Mouse (Mus musculus): ENCODE results near the gene Etv6.

Etv6 gene

DNA sequence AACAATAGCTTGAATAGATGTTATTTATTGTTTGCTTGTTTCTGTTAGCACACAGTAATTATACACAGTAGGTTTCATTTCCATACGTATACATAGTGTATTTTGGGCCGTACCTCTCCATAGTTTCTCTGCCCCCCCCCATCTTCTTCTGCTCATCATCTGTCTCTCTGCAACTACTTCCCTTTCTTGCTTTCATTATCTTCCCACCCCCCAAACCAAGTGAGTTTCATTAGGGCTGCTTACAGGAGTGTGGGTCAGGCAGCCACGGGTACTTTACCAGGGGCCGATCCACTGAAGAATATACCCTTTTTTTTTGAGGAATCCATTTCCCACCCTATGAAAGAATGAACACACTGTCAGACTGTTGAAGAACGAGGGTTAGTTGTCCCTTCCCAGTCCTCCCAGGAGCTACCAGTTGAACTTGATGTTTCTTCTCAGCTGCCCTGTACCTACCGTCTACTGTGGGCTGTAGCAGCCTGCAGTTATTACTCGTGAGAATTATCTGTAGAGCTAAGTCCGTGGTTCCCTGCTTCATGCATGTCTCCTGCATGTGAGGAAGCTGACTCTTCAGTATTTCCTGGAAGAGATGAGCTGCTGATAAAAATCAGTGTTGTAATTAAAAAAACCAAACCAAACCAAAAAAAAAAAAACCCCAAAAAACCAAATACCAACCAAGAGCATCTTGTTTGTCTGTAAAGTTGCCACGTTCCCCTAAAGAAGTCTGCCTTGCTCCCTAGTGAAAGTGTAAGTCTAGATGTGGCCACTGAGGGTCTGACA, 9.8 kb downstream of the Etv6 start:
- DNase-seq (ENCODE audit: low read depth) = no peak

DNA sequence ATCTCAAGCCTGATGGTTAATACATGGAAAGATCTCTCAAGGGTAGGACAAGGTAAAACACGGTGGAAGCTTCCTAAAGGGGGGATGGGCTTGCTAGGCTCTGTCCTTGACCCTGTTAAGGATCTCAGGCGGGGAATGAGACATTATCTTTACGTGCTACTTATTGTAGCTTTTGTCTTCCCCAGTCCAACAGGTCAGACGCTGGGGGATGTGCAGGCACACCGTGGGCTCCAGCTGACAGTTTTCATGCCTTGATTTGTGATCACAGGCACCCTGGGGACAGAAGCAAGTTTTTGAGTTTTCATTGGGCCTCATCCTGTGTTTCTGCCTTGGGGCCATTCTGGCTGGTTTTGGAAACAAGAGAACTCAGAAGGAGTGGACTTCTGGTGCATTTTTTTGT, 10.6 kb downstream of the Etv6 start:
- DNase-seq (ENCODE audit: low read depth) = no peak

DNA sequence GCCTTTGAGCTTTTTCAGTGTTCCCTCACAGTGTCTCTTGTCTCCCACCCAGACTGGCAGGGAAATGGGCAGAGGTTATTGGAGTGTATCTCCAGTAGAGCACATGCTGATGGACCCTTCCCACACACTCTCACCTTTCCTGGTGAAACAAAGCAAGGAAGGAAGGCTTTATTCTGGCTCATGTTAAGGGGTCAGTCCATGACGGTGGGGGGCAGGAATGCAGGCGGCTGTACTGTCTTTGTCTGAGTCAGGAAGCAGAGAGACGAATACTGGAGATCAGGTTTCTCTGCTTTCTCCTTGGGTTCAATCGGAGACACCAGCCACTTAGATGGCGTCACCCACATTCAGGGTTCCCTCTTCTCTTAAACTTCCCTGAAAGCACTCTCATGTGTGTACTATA, 11.7 kb downstream of the Etv6 start:
- no peak for DNase-seq (ENCODE audit: low read depth)

DNA sequence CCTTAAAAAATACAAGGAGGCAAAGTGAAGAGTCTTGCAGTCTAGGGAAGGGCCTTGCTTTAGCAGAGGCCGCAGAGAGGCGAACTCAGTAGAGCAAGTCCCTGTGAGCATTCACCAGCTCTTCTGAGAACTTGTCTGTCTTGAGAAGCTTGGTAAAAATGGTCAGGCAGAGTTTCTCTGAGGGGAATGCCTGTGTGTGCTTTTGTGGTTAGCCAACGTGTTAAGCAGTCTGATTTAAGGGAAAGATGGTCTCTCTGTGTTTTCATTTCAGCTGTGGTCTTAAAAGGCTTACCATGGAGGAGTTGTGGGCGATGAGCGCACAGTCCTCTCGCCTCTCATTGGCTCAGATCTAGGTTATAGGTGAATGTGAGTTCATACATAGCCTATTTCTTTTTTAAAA, 12.5 kb downstream of the Etv6 start:
- no peak for DNase-seq (ENCODE audit: low read depth)

DNA sequence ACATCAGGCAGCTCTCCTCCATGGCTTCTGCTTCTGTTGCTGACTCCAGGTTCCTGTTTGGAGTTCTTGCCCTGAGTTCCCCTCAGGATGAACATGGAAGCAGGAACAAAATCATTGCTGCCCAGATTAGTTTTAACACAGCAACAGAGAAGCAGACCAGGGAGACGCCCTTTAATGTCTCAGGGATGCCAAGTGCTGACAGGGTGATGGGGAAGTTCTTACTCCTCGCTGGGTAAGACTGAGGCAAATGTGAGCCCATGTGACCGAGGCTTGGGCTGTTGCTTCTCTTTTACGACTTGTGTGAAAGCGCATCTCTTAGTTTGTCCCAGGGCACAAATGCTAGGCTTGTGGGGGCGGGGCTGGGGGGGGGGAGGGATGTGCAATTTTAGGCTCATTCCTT, 13.5 kb downstream of the Etv6 start:
- DNase-seq (ENCODE audit: low read depth) = no peak

DNA sequence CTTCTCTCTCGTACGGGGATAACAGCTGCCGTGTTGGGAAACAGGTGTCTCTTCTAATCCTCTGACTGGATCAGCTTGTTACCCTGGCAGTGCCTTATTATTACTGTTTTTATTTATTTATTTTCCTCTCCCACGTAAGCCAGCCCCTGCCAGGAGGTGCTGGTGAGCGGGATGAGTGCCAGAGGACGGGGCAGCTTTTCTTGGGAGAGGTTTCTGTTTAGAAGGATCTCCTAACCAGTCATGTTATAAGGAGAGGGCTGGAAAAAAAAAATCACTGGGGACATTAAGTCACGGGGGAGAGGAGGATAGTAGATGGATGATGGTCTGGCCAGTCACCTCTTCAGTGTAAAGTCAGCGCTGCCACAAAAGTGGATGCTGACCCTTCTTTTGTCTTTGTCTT, 15.0 kb downstream of the Etv6 start:
- DNase-seq (ENCODE audit: low read depth) = no peak

DNA sequence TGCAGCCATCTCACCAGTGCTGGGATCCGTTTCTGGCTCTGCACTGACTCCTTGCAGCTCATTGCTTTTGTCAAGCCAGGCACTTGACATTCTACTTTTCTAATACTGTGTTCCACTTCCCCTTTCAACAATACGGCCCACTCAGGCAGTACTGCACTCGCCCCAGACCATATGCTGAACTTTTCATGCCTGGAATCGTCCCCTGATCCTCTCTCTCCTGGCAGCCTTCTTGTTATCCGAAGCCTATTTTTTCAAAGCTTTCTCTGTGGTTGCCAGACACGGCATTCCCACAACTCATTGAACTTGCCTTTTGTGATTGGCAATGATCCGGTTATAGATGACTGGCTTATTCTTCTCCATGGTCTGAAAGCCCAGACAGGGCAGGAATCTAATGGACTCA, 16.4 kb downstream of the Etv6 start:
- no peak for DNase-seq (ENCODE audit: low read depth)

DNA sequence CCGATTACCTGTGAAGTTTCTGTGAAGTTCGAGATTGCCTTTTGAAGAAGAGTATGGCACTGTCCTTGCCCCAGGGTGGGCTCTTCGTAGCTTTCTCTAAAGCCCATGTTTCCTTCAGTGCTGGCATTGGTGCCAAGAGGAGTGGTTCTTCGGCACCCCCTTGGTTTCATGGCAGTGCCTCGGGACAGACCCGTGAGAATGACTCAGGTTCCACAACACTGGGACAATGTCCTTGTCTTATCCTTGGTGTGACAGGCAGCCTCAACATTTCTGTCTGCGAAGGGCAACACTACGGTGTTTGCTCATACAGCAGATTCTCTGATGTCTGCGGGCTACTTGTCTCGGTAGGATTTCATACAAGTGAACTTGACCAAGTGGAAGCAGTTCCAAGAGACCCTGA, 17.6 kb downstream of the Etv6 start:
- no peak for DNase-seq (ENCODE audit: low read depth)

DNA sequence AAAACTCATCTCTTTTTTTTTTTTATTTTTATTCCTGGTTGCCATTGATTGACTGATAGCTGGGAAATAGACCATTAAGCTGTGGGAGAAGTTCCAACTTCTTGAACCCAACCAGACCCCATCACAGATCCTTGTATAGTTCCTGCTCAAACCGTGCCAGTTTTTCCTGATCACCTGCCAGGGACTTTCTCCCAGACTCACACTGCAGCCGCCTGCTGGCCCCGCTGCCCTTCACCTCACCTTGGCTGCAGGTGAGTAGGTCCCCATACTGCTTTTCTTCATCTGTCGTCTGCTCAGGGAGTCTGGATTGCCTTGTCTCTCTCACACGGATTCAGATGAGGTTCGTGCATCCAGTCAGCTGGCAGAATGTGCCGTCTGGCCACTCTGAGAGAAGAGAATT, 18.1 kb downstream of the Etv6 start:
- DNase-seq (ENCODE audit: low read depth) = no peak

DNA sequence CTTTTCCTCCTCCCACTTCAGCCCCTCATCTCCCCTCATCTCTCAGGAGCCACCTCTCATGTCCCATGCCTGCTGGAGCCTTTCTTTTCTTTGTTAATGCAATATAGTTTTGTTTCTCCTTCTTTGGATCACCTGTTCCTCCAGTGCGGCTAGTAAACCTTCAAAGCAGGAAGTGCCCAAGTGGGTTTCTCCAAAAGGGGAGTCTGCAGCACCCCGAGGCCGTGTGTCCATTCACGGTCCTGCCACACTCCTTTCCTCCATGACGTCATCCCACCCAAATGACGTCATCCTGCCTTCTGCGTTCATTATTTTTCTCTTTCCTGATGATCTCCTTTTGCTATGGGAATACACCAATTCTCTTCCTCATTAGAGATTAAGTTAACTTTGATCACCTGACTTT, 20.1 kb downstream of the Etv6 start:
- DNase-seq (ENCODE audit: low read depth) = no peak

DNA sequence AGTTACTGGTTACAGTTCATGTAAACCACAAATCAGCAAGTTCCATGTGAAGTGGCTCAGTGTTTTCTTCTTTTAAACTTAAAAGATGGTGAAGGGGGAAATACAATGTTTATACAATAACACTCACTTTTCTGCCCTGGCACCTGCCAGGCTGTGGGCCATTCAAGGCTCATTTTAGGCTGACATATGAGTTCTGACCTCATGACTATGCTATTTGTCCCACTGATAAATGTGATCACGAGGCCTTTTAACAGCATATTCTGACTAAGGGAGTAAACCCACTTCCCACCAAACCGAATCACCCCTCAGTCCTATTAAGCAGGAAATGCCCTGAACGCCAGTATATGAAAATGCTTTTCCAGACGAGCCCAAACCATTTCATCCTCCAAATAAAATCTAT, 23.0 kb downstream of the Etv6 start:
- DNase-seq (ENCODE audit: low read depth) = no peak

DNA sequence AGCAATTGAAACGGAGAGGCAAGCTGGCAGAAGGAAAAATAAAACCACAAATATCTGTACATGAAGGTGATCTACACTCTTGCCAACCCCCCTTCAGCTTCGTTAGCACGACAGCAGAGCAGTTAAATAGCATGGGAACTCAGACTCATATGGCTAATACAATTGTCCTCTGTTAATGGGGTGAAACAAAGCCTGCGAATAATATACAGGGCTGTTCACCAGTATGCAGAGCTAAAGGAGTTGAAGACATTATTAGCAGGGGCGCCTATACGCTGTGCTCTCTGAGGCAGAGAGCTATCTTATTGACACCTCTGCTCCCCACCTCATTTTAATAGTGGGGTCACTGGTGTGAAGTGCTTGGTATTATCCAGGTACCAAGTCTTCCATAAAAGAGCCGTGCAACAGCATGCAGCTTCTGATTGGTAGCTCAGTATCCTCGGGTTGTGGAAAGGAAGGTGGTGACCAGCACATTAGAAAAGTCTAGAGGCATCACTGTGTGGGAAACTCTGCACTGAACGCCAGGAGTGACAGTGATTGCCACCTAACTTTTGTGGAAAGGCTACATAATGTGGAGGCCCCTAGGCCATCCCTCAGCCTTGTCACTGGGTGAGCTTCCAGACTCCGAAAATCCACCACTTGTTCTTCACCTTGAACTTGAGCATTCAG, 23.5 kb downstream of the Etv6 start:
- DNase-seq (ENCODE audit: low read depth) = no peak

DNA sequence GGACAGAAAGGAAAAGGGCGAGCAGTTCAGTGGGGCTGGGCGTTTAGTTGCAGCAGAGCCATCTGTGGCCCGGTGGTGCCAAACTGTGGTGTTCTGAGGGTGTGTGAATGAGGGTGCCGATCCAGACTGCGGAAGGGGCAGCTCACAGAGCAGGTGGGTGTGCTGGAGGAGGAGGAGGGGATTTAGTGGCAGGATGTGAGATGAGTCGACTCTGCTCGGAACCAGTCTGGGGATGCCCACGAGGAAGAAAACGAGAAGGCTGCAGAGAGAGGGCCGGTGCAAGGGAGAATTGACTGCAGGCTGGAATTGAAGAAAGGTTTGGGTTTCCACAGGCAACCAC, 24.0 kb downstream of the Etv6 start:
- no peak for DNase-seq (ENCODE audit: low read depth)

DNA sequence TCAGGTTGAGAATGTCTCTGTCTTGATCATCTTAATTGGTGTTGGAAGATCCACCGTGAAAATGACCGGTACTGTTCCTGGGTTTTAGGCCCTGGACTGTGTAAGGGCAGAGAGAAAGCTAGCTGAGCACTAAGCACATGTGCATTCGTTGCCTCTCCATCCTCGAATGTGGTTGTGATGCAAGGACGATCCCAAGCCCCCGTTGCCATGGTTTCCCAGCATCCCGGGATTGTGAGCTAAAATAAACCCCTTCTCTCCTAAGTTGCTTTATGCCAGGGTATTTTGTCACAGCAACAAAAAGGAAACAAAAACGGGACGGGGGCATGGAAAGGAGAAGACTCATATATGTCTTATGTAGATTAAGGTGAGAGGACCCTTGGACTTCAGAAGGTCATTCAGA, 24.5 kb downstream of the Etv6 start:
- DNase-seq (ENCODE audit: low read depth) = no peak

DNA sequence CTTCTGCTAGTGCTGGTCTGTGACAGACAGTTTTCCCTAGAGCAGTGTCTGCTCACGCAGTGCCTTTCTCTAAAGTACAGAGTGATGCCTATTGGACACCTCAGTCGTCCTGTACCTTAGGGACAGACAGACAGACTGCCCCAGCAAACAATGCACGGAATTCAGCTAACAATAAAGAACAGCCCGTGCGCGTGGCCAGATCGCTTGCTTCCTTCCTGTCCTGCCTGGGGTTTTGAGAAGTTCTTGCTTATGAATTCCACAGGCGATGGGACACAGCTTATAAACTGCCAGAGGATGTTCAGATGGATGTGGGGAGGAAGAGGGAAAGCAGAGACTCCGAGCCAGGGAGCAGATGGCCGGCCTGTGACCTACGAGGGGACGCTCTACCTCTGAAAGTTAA, 25.3 kb downstream of the Etv6 start:
- DNase-seq (ENCODE audit: low read depth) = no peak

DNA sequence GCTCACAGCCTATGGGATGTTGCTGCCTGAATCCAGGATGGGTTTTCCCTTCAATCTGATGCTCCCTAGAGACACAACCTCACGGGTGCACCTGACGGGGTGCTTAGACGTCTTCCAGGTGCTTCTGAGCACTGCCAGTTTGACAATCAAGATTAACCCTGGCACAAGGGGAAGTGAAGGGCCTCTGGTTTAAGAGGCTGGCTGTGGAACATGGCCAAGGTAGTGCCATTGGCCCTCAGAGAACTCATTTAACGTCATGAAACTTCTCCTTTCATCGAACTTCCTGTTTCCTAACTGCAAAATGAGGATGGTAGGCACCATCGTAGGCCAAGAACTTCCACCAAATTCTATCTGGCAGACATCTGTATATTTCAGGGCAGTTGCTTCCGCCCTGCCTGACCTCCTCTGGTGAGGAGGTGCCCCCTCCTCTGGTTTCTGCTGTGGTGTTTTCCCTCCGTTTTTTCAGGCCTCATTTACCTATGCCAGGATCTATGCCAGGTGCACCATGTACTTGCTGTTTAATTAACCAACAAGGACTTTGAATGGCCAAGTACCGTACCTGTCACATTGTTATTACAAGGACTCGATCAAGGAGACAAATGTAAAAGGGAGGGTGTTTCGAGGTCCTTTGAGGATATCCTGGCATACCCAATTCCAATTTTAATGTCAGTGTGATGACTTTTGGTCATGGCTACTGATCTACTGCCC, 29.7 kb downstream of the Etv6 start:
- no peak for DNase-seq (ENCODE audit: low read depth)

DNA sequence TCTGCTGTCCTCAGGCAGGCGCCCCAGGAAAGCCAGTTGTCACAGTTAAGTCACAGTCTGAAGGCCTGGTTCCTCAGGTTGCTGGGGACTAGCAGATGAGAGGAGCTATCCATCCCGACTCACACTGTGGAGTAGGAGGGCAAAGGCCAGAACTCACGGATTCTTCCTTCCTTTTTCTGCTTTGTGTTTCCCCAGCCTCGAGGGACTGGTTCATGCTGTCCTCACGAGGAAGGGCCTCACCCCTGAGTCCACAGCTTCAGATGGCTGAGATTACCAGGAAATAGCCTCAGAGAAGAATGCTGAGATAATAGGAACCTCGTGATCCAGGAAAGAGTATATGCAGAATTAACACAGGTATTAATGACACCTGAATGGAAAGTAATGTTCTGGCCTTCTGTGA, 30.6 kb downstream of the Etv6 start:
- DNase-seq (ENCODE audit: low read depth) = no peak

DNA sequence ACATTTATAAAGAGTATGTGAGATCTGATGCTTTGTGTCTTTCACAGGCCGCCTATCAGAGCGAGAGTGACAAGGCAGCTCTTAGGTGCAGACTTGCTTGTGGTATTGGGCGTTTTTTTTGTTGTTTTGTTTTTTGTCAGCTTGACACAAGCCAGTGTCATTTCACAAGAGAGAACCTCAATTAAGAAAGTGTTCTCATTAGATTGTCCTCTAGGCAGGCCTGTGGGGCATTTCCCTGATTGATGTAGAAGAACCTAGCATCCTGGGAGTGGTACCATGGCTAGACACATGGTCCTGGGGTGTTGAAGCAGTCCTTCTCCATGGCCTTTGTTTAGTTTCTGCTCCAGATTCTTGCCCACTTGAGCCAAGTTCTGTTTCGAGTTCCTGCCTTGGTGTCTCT, 31.5 kb downstream of the Etv6 start:
- DNase-seq (ENCODE audit: low read depth) = no peak

DNA sequence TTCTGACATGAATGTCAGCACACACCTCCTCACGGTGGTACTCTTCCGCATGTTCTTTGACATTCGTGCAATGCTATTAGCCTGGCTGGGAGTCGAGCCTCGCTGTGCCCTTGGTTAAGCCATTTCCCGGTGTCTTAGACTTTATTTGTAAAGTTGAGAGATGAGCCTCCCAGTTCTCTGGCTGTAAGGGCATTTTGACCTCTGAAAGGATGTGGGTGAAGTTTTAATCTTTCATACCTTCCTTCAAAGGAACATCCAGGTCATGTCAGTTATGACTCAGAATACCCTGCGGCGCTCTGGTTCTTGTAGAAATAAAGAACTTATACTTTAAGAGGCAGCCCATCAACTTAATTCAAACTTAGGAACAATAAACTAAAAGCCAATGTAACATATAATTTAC, 32.0 kb downstream of the Etv6 start:
- no peak for DNase-seq (ENCODE audit: low read depth)

DNA sequence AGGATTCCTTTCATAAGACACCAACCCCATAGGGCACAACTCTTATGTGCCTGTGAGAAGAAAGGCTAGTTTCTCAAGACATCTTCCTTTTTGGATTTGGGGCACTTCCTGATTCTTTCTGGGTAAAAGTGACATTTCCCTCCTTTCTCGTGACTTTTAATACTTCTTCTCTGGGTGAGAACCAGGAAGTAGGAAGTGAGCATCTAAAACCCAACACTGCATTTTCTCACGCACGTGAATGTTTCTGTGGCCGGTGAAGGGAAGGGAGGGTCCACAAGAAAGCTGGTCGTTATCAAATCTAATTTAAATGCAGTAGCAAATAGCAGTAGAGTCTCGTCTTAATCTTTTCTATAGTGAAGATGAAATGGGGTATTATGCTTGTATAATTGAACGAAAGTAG, 36.9 kb downstream of the Etv6 start:
- DNase-seq (ENCODE audit: low read depth) = no peak

DNA sequence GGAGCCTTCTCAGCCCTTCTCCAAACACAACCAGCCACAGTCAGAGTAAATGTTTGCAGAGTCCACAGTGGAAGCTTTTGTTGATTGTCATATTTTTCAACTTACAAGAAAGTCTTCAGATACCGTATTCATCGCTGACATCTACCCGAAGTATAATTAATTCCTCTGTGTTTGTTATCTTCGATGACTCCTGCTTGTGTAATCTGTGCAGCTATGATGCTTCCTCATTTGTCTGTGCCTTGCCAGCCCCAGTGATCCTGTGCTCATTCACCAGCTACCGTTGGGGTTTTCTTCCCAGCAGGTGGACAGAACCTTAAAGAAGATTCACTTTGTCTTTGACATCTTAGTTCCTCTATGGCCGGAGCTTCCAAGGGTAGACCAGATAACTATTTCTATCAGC, 37.4 kb downstream of the Etv6 start:
- no peak for DNase-seq (ENCODE audit: low read depth)

DNA sequence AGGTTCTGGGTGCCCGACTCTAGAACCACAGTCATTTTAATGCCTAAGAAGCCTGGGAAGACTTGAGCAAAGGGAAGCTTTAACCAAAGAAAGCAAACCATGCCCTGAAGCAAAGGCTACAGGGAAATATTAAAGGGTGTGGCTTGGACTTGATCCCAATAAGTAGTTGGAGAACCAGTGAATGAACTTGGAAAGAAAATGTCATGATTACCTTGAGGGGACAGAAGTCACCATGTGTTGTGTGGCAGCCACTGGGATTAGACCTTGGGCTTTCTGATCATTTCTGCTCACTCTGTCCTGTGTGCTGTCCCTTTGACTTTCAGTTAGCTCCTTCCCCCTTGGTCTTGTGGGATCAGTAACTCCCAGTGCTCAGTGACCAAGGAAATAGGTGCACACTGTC, 38.9 kb downstream of the Etv6 start:
- no peak for DNase-seq (ENCODE audit: low read depth)

DNA sequence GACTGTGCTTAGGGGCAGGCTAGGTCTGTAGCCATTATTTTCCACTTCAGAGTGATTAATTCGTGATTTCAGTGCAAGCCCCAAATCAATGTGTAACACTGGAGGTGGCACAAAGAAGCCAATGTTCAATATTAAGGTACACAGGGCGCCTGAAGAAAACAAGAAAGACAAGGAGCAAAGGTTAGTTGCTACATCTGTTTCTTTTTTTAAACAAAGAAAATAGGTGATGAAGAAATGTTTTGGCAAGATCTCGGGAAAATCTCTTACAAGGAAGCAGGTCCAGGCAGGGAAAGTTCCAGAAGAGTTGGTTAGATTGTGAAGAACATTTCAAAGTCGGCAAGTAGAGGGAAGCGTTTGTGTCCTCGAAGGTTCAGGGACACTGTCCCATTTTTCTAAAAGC, 39.5 kb downstream of the Etv6 start:
- no peak for DNase-seq (ENCODE audit: low read depth)

DNA sequence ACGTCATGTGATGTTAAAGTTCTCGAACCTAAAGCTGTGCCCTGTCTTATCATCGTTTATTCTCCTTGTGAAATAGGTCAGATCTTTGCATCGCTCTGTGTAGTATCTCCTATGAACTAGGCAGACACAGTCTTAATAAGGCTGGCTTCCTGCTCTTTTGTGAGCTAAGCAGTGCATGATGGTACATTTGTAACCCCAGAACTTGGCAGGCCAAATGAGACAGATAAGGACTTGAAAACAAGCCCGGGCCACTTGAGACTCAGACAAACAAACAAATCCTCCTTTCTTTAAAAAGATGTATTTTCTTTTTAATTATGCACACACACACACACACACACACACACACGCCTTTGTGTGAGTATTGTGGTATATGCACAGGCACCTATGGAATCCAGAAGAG, 42.5 kb downstream of the Etv6 start:
- no peak for DNase-seq (ENCODE audit: low read depth)

Data from c-Kit-positive CD71-negative TER-119-negative erythroid progenitor cells, embryonic 14.5 days (primary cell).